Mouse (Mus musculus): ENCODE data around the gene Srsf12.

DNA sequence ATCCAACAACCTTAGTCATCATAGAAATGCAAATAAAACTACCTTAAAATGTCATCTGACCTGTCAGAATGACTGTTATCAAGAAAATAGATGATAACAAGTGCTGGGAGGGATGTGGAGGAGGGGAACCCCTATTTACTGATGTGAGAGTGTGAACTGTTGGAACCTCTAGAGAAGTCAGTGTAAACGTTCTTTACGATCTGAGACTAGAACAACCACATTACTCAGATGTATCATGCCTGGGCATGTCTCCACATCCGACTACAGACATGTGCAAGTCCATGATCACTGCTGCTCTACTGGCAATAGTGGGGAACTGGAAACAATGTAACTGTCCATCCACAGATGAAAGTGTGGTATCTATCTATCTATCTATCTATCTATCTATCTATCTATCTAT, 64.6 kb downstream of the Srsf12 start:
- no peak for TF ChIP-seq ZNF384 (IDR thresholded peaks at IDR 0.05; ENCODE audit: low read depth, low read length)
- no peak for TF ChIP-seq MAFK (IDR thresholded peaks at IDR 0.05; ENCODE audit: insufficient read depth, low read depth, low read length)
